Mouse (Mus musculus) forebrain, embryonic 16.5 days (tissue): ENCODE measurements at regions not wholly inside any gene's neighbourhood (a gene's known extent, or its start where the extent isn't known, plus 50 kb on each side); places are given as distances from the start of the nearest gene placed in this dataset.
A peak's percentile ranks its signal among the peaks of the same experiment; 100 is the strongest.

Experiments used
- ATAC-seq: fragments of 200-750 bp; cut with Nextera tagmentation; 2 replicates; pipeline ENCODE4 v1.8.0; 2017; ENCODE audit warnings: mild to moderate bottlenecking, moderate library complexity
- H3K27ac ChIP-seq: fragments of 300-500 bp; sonication (generic); 2 replicates; pipeline ENCODE4 v1.5.1; 2014; ENCODE audit warnings: low read length, control low read depth
- H3K27me3 ChIP-seq: fragments of 300-500 bp; sonication (generic); replicated peaks from 2 replicates; pipeline ENCODE4 v1.6.1; 2014; ENCODE audit warnings: low read length; ENCODE audit not compliant: control insufficient read depth, insufficient read depth
- H3K36me3 ChIP-seq: fragments of 300-500 bp; sonication (generic); 2 replicates; pipeline ENCODE4 v1.6.1; 2014; ENCODE audit not compliant: control insufficient read depth, insufficient read depth
- H3K4me1 ChIP-seq: fragments of 300-500 bp; sonication (generic); replicated peaks from 2 replicates; pipeline ENCODE4 v1.6.1; 2014; ENCODE audit warnings: low read length; ENCODE audit not compliant: control insufficient read depth, insufficient read depth
- H3K4me2 ChIP-seq: fragments of 300-500 bp; sonication (generic); 2 replicates; pipeline ENCODE4 v1.6.1; 2014; ENCODE audit warnings: mild to moderate bottlenecking, low read length, control low read depth
- H3K4me3 ChIP-seq: fragments of 300-500 bp; sonication (generic); replicated peaks from 2 replicates; pipeline ENCODE4 v1.5.1; 2014; ENCODE audit warnings: mild to moderate bottlenecking, low read length, control low read depth
- H3K9ac ChIP-seq: fragments of 300-500 bp; sonication (generic); replicated peaks from 2 replicates; pipeline ENCODE4 v1.6.1; 2014; ENCODE audit warnings: low read depth, low read length, control low read depth
- H3K9me3 ChIP-seq: fragments of 300-500 bp; sonication (generic); 2 replicates; pipeline ENCODE4 v1.6.1; 2016; ENCODE audit warnings: low read length; ENCODE audit not compliant: control insufficient read depth
- WGBS: fragments of 180-500 bp; shearing (Covaris S2); extraction: QIAGEN DNeasy Blood & Tissue Kit; methylation state at CpG from one replicate; pipeline ENCODE4 v1.1.7; 2014; 5-methylcytosine and 5-hydroxymethylcytosine counted together

GRCm38 (mm10) chr3:137785224-137785623, 79.1 kb upstream of the H2afz start:
- peak; percentile 59 for ATAC-seq
- no peak overlapping the region for H3K9ac ChIP-seq
- peaks cover 16% of the 10 kb centered on the region for H3K4me1 ChIP-seq
- no peaks in the 10 kb centered on the region for H3K9me3 ChIP-seq
- H3K27ac ChIP-seq, result peak overlapping the region; percentile 31
- H3K27me3 ChIP-seq, result 0 out of 2 replicates have a peak, but pooled peaks cover 2% of the 10 kb centered on the region
- no peak overlapping the region for H3K4me3 ChIP-seq
- H3K36me3 ChIP-seq, result no peaks in the 10 kb centered on the region
- peak overlapping the region; percentile 6 for H3K4me2 ChIP-seq
- 9% methylated on average over 7 of the region's 7 CpGs for WGBS

GRCm38 (mm10) chr3:137785871-137786270, 78.4 kb upstream of the H2afz start:
- H3K4me2 ChIP-seq, result no peak overlapping the region
- 28% methylated on average over 2 of the region's 2 CpGs for WGBS
- no peaks in the 10 kb centered on the region for H3K9me3 ChIP-seq
- H3K36me3 ChIP-seq, result no peaks in the 10 kb centered on the region
- no peak for ATAC-seq
- H3K4me3 ChIP-seq, result no peak overlapping the region
- no peak overlapping the region for H3K27ac ChIP-seq
- H3K27me3 ChIP-seq, result 0 out of 2 replicates have a peak, but pooled peaks cover 2% of the 10 kb centered on the region
- H3K4me1 ChIP-seq, result peaks cover 14% of the 10 kb centered on the region
- no peak overlapping the region for H3K9ac ChIP-seq

GRCm38 (mm10) chr3:137789671-137790070, 74.6 kb upstream of the H2afz start:
- Histone ChIP-seq H3K9ac (no peak overlapping the region), H3K36me3 (no peaks in the 10 kb centered on the region), H3K4me2 (no peak overlapping the region), H3K9me3 (no peaks in the 10 kb centered on the region), H3K4me1 (peaks cover 6% of the 10 kb centered on the region), H3K4me3 (no peak overlapping the region), H3K27ac (no peak overlapping the region), H3K27me3 (no peaks in the 10 kb centered on the region)
- 58% methylated on average over 6 of the region's 6 CpGs for WGBS
- no peak for ATAC-seq

GRCm38 (mm10) chr3:137790340-137790739, 73.9 kb upstream of the H2afz start:
- no peak overlapping the region for H3K9ac ChIP-seq
- 84% methylated on average over 7 of the region's 7 CpGs for WGBS
- H3K27ac ChIP-seq, result no peak overlapping the region

GRCm38 (mm10) chr3:137795754-137796315, 68.5 kb upstream of the H2afz start:
- no peak overlapping the region for H3K27ac ChIP-seq
- no peaks in the 10 kb centered on the region for H3K9me3 ChIP-seq
- 82% methylated on average over 7 of the region's 7 CpGs for WGBS
- no peak overlapping the region for H3K4me2 ChIP-seq
- no peak overlapping the region for H3K9ac ChIP-seq
- no peaks in the 10 kb centered on the region for H3K27me3 ChIP-seq
- H3K4me1 ChIP-seq, result no peaks in the 10 kb centered on the region
- no peak for ATAC-seq
- no peaks in the 10 kb centered on the region for H3K36me3 ChIP-seq
- H3K4me3 ChIP-seq, result no peak overlapping the region

More at GRCm38 (mm10) chr3:137790340-137790739, 73.9 kb upstream of the H2afz start:
- ATAC-seq, result no peak
- Histone ChIP-seq H3K4me3 (no peak overlapping the region), H3K36me3 (no peaks in the 10 kb centered on the region), H3K4me2 (no peak overlapping the region), H3K4me1 (no peaks in the 10 kb centered on the region; the same call in 1 of the 2 replicates), H3K9me3 (no peaks in the 10 kb centered on the region), H3K27me3 (no peaks in the 10 kb centered on the region)

- ATAC-seq, result no peak
These were observed 65.5 kb upstream of the H2afz start for GRCm38 (mm10) chr3:137798769-137799168.

GRCm38 (mm10) chr3:137801402-137802020, 62.8 kb upstream of the H2afz start:
- no peaks in the 10 kb centered on the region for H3K27me3 ChIP-seq
- 61% methylated on average over 6 of the region's 6 CpGs for WGBS
- no peak overlapping the region for H3K4me2 ChIP-seq
- no peak overlapping the region for H3K9ac ChIP-seq
- no peaks in the 10 kb centered on the region for H3K4me1 ChIP-seq
- H3K36me3 ChIP-seq, result no peaks in the 10 kb centered on the region
- no peak for ATAC-seq
- H3K27ac ChIP-seq, result no peak overlapping the region
- no peaks in the 10 kb centered on the region for H3K9me3 ChIP-seq
- no peak overlapping the region for H3K4me3 ChIP-seq

More at GRCm38 (mm10) chr3:137798769-137799168, 65.5 kb upstream of the H2afz start:
- Histone ChIP-seq H3K4me2 (no peak overlapping the region), H3K9ac (no peak overlapping the region), H3K9me3 (no peaks in the 10 kb centered on the region), H3K36me3 (no peaks in the 10 kb centered on the region), H3K27me3 (no peaks in the 10 kb centered on the region), H3K27ac (no peak overlapping the region), H3K4me3 (no peak overlapping the region), H3K4me1 (no peaks in the 10 kb centered on the region)
- WGBS, result 85% methylated on average over 4 of the region's 4 CpGs

GRCm38 (mm10) chr3:137807423-137807822, 56.9 kb upstream of the H2afz start:
- H3K27ac ChIP-seq, result no peak overlapping the region
- no peaks in the 10 kb centered on the region for H3K9me3 ChIP-seq
- no peaks in the 10 kb centered on the region for H3K36me3 ChIP-seq
- no peak for ATAC-seq
- WGBS, result 71% methylated on average over 1 of the region's 1 CpGs
- no peak overlapping the region for H3K9ac ChIP-seq
- H3K4me2 ChIP-seq, result no peak overlapping the region
- no peak overlapping the region for H3K4me3 ChIP-seq
- H3K27me3 ChIP-seq, result no peaks in the 10 kb centered on the region
- H3K4me1 ChIP-seq, result no peaks in the 10 kb centered on the region

- Histone ChIP-seq H3K36me3 (no peaks in the 10 kb centered on the region), H3K4me3 (no peak overlapping the region), H3K9me3 (no peaks in the 10 kb centered on the region), H3K9ac (no peak overlapping the region), H3K4me2 (no peak overlapping the region), H3K27ac (no peak overlapping the region), H3K4me1 (no peaks in the 10 kb centered on the region), H3K27me3 (no peaks in the 10 kb centered on the region)
- WGBS, result 74% methylated on average over 5 of the region's 5 CpGs
- ATAC-seq, result no peak
These were observed 56.2 kb upstream of the H2afz start for GRCm38 (mm10) chr3:137807913-137808684.
